Mouse (Mus musculus): ENCODE data around the gene Gm20815.
"Not testable (repeated sequence)": the region's sequence is repeated elsewhere in the genome, so short reads cannot be mapped to it uniquely, and the experiment has no call there.

Gene Gm20815

DNA sequence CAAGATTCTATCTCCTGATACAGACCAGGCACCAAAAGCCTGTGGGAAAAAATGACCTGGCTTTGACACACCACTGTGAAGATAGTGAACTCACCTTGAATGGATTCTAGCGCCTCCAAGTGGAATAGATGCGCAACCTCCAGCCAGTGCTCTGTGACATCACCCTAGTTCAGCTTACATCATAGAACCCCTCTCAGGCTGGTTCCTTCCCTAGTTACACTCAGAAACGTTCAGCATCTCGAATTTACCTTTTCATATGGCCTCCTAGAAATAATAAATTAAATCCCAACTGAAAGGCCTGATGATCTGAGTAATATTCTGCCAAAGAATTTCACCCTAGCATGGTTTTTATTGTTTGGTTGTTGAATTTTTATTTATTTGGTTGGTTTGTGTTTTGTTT lies at the start of gene Gm20815:
Gene Gm20815 (minus strand): TSS at position 101 of the 400 bp plus-strand sequence.
- DNase-seq (ENCODE audit: low spot score), result not testable (repeated sequence)
